Mouse (Mus musculus) midbrain, embryonic 12.5 days (tissue): ENCODE measurements around the gene Amelx. TPM values are rescaled to one million over a fixed set of nuclear protein-coding genes. Genes with fewer than 3 reads are reported as not detected.

ENCODE experiments used
- polyA plus RNA-seq: library from polyadenylated mRNA; unstranded; fragments of >200 nt; fragmentation: Nextera tagmentation; extraction: Ambion mirVana; gene quantifications from 2 replicates; pipeline ENCODE4 v1.2.1, GENCODE M21; 2016

Amelx gene
- polyA plus RNA-seq, 1 experiment from 2014 or later: not detected

Other genes with a start within 250 kb of the Amelx start
- 51.4 and 53.3 TPM in 2 replicates for gene Hccs, start 133.2 kb upstream of the Amelx start, polyA plus RNA-seq